Mouse (Mus musculus) liver, embryonic 16.5 days (tissue): ENCODE results near the gene Ephb2. TPM values are rescaled to one million over a fixed set of nuclear protein-coding genes. Genes with fewer than 3 reads are reported as not detected.

ENCODE experiments used
- ATAC-seq: fragments of 200-750 bp; cut with Nextera tagmentation; 2 replicates; pipeline ENCODE4 v1.8.0; 2017; ENCODE audit warnings: low read depth, mild to moderate bottlenecking, moderate number of reproducible peaks, moderate library complexity
- H3K27ac ChIP-seq: fragments of 300-500 bp; sonication (generic); 2 replicates; pipeline ENCODE4 v1.5.1; 2014; ENCODE audit warnings: mild to moderate bottlenecking, low read length
- H3K27me3 ChIP-seq: fragments of 300-500 bp; sonication (generic); 2 replicates; pipeline ENCODE4 v1.6.1; 2014; ENCODE audit warnings: low read depth, low read length, mixed read lengths; ENCODE audit not compliant: control insufficient read depth, insufficient read depth
- H3K36me3 ChIP-seq: fragments of 300-500 bp; sonication (generic); 2 replicates; pipeline ENCODE4 v1.6.1; 2014; ENCODE audit warnings: mild to moderate bottlenecking; ENCODE audit not compliant: control insufficient read depth, insufficient read depth
- H3K4me1 ChIP-seq: fragments of 300-500 bp; sonication (generic); 2 replicates; pipeline ENCODE4 v1.6.1; 2014; ENCODE audit warnings: low read depth, low read length, mixed read lengths; ENCODE audit not compliant: control insufficient read depth
- H3K4me2 ChIP-seq: fragments of 300-500 bp; sonication (generic); 2 replicates; pipeline ENCODE4 v1.6.1; 2014; ENCODE audit warnings: low read depth, low read length, mixed read lengths
- H3K4me3 ChIP-seq: fragments of 300-500 bp; sonication (generic); 2 replicates; pipeline ENCODE4 v1.5.1; 2014; ENCODE audit warnings: low read depth, mild to moderate bottlenecking, low read length
- H3K9ac ChIP-seq: fragments of 300-500 bp; sonication (generic); 2 replicates; pipeline ENCODE4 v1.6.1; 2014; ENCODE audit warnings: low read depth, low read length
- H3K9me3 ChIP-seq: fragments of 300-500 bp; sonication (generic); replicated peaks from 2 replicates; pipeline ENCODE4 v1.6.1; 2016; ENCODE audit warnings: low read length; ENCODE audit not compliant: control insufficient read depth
- WGBS: fragments of 180-500 bp; shearing (Covaris S2); extraction: QIAGEN DNeasy Blood & Tissue Kit; methylation state at CpG from one replicate; pipeline ENCODE4 v1.1.7; 2014; ENCODE audit not compliant: insufficient replicate concordance; 5-methylcytosine and 5-hydroxymethylcytosine counted together
- polyA plus RNA-seq: library from polyadenylated mRNA; unstranded; fragments of >200 nt; fragmentation: Nextera tagmentation; extraction: Ambion mirVana; gene quantifications from 2 replicates; pipeline ENCODE4 v1.2.1, GENCODE M21; 2015

Ephb2 gene
- polyA plus RNA-seq, 1 experiment from 2014 or later, result 0.18 TPM

- no peak for ATAC-seq
- no peak overlapping the region for H3K9ac ChIP-seq
- WGBS, result 24% methylated on average over 15 of the region's 15 CpGs
- H3K4me2 ChIP-seq, result no peak overlapping the region
- H3K27ac ChIP-seq, result no peak overlapping the region
- no peaks in the 10 kb centered on the region for H3K4me1 ChIP-seq
- no peaks in the 10 kb centered on the region for H3K9me3 ChIP-seq
- peaks cover 4% of the 10 kb centered on the region; the same call in 1 of the 2 replicates for H3K27me3 ChIP-seq
- H3K36me3 ChIP-seq, result no peaks in the 10 kb centered on the region
- H3K4me3 ChIP-seq, result no peak overlapping the region
These were observed 29.1 kb upstream of the Ephb2 start for GRCm38 (mm10) chr4:136864751-136865470.

DNA sequence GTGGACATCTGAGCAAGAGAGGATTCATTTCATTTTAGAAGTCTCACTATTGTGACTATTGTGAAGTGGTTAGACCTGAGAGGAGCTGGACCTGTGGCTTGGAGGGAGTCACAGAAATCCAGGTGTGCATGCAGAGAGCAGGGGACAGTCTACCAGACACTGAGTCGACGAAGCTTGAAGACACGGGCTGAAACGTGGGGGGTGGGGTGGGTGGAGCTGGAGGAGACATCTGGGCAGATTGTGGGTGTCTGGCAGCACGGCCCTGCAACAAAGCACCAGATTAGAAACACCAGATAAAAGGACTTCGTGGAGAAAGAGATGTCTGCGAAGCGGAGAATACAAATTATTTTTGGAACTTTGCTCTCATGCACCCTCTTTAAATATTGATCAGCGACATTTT lies 27.7 kb upstream of the Ephb2 start:
- no peak for ATAC-seq
- H3K27ac ChIP-seq, result no peak overlapping the region
- no peaks in the 10 kb centered on the region for H3K9me3 ChIP-seq
- no peaks in the 10 kb centered on the region for H3K4me1 ChIP-seq
- H3K4me2 ChIP-seq, result no peak overlapping the region
- peaks cover 4% of the 10 kb centered on the region; the same call in 1 of the 2 replicates for H3K27me3 ChIP-seq
- 23% methylated on average over 9 of the region's 9 CpGs for WGBS
- H3K36me3 ChIP-seq, result no peaks in the 10 kb centered on the region
- H3K9ac ChIP-seq, result no peak overlapping the region
- H3K4me3 ChIP-seq, result no peak overlapping the region

GRCm38 (mm10) chr4:136862411-136862810 lies 26.6 kb upstream of the Ephb2 start:
- Histone ChIP-seq H3K27ac (no peak overlapping the region), H3K4me3 (no peak overlapping the region), H3K4me1 (no peaks in the 10 kb centered on the region), H3K9ac (no peak overlapping the region), H3K27me3 (peaks cover 4% of the 10 kb centered on the region; the same call in 1 of the 2 replicates), H3K36me3 (no peaks in the 10 kb centered on the region), H3K4me2 (no peak overlapping the region), H3K9me3 (no peaks in the 10 kb centered on the region)
- no peak for ATAC-seq
- 49% methylated on average over 2 of the region's 2 CpGs for WGBS

DNA sequence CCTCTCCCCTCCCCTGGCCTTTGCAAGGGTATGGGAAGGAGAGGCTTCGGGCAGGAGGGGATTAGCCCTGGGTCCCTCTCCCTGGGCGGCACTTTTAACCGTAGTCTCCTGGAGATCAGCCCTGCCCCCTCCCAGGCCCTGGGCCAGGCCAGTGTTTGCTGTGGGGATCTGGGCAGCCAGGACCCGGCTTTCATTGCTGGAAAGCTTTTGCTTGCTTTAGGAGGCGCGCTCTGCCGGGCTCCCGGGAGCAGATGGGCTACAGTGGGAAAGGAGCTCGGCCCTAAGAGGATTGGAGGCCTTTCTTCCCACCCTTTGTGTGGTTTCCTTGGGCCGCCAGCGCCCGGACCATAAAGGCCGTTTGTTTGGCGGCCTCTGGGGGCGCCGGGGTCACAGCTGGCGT lies 26.0 kb upstream of the Ephb2 start:
- 18% methylated on average over 17 of the region's 17 CpGs for WGBS
- Histone ChIP-seq H3K4me1 (no peaks in the 10 kb centered on the region), H3K27ac (no peak overlapping the region)

GRCm38 (mm10) chr4:136860022-136860421 lies 24.2 kb upstream of the Ephb2 start:
- no peak for ATAC-seq
- H3K36me3 ChIP-seq, result no peaks in the 10 kb centered on the region
- H3K4me2 ChIP-seq, result no peak overlapping the region
- H3K9ac ChIP-seq, result no peak overlapping the region
- 71% methylated on average over 7 of the region's 7 CpGs for WGBS
- no peaks in the 10 kb centered on the region for H3K4me1 ChIP-seq
- H3K27me3 ChIP-seq, result peaks cover 4% of the 10 kb centered on the region; the same call in 1 of the 2 replicates
- no peaks in the 10 kb centered on the region for H3K9me3 ChIP-seq
- no peak overlapping the region for H3K27ac ChIP-seq
- no peak overlapping the region for H3K4me3 ChIP-seq

More for the DNA sequence above, 26.0 kb upstream of the Ephb2 start:
- Histone ChIP-seq H3K4me2 (no peak overlapping the region), H3K9me3 (no peaks in the 10 kb centered on the region), H3K9ac (no peak overlapping the region), H3K36me3 (no peaks in the 10 kb centered on the region), H3K27me3 (peaks cover 4% of the 10 kb centered on the region; the same call in 1 of the 2 replicates), H3K4me3 (no peak overlapping the region)
- no peak for ATAC-seq

GRCm38 (mm10) chr4:136855081-136855480 lies 19.3 kb upstream of the Ephb2 start:
- H3K4me2 ChIP-seq, result no peak overlapping the region
- H3K4me1 ChIP-seq, result no peaks in the 10 kb centered on the region
- ATAC-seq, result no peak
- no peaks in the 10 kb centered on the region for H3K9me3 ChIP-seq
- no peaks in the 10 kb centered on the region for H3K27me3 ChIP-seq
- no peak overlapping the region for H3K27ac ChIP-seq
- H3K36me3 ChIP-seq, result no peaks in the 10 kb centered on the region
- 25% methylated on average over 6 of the region's 6 CpGs for WGBS
- H3K9ac ChIP-seq, result no peak overlapping the region
- no peak overlapping the region for H3K4me3 ChIP-seq

DNA sequence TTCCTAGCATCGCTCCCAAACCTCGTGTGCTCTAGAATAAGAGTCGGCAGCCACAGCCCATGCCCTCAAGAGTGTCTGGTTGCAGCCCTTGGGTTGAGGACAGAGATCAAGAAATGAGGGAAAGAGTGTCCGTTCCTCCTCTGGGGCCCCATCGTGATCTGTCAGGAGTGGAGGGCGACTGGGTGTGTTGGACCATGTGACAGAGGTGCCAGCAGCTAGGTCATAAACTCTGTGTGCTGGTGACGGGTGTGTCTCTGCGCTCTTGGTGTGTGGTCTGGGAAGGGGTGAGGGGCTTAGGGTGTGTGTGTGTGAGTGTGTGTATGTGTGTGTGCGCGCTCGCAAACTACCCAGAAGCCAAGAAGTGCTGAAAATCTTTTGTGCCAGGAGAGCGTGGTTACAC lies 17.2 kb upstream of the Ephb2 start:
- no peak for ATAC-seq
- Histone ChIP-seq H3K9ac (no peak overlapping the region), H3K9me3 (no peaks in the 10 kb centered on the region), H3K27me3 (no peaks in the 10 kb centered on the region), H3K4me2 (no peak overlapping the region), H3K4me1 (no peaks in the 10 kb centered on the region), H3K4me3 (no peak overlapping the region), H3K27ac (no peak overlapping the region), H3K36me3 (no peaks in the 10 kb centered on the region)
- WGBS, result 66% methylated on average over 12 of the region's 12 CpGs

DNA sequence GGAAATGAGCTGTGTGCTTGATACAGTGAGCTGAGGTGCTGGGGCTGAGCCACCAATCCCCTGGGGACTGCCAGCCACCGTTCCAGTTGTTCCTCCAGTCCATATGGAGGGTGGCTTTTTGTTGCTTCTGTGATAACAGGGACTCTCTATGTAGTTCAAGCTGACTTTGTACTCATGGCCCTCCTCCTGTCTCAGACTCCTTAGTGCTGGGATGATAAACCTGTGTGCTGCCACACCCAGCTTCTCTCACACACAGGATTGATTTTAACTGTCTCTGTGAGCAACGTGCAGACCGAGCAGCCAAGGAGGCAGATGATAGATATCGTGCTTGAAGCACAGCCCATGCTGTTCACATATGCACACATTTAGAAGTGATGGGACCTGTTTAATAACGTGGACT lies 16.3 kb upstream of the Ephb2 start:
- H3K27me3 ChIP-seq, result no peaks in the 10 kb centered on the region
- WGBS, result 43% methylated on average over 5 of the region's 5 CpGs
- H3K4me1 ChIP-seq, result no peaks in the 10 kb centered on the region
- H3K27ac ChIP-seq, result no peak overlapping the region
- H3K36me3 ChIP-seq, result no peaks in the 10 kb centered on the region
- H3K4me2 ChIP-seq, result no peak overlapping the region
- no peak for ATAC-seq
- H3K9me3 ChIP-seq, result no peaks in the 10 kb centered on the region
- no peak overlapping the region for H3K4me3 ChIP-seq
- no peak overlapping the region for H3K9ac ChIP-seq

GRCm38 (mm10) chr4:136848565-136848964 lies 12.8 kb upstream of the Ephb2 start:
- Histone ChIP-seq H3K4me1 (no peaks in the 10 kb centered on the region), H3K4me3 (no peak overlapping the region), H3K27me3 (no peaks in the 10 kb centered on the region), H3K4me2 (no peak overlapping the region), H3K9ac (no peak overlapping the region), H3K36me3 (no peaks in the 10 kb centered on the region), H3K9me3 (no peaks in the 10 kb centered on the region), H3K27ac (no peak overlapping the region)
- 51% methylated on average over 4 of the region's 4 CpGs for WGBS
- ATAC-seq, result no peak
